Mouse (Mus musculus): ENCODE results near the gene Lrrc20.

DNA sequence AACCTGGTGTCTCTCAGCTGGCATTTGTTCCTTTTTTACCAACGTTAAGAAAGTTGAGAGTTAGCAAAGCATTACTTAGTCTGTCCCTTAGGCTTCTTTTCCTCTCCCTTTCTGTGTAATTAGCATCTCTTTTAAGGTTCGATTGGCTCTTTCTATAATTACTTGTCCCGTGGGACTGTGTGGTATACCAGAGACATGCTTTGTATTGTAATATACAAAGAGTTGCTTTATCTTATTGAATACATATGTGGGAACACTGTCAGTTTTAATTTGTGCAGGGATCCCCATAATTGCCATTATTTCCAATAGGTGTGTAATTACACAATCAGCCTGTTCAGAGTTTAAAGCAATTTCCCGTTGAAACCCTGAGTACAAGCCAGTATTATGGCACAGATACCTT lies 62.8 kb downstream of the Lrrc20 start:
- TF ChIP-seq CTCF (IDR thresholded peaks at IDR 0.05; ENCODE audit: low read depth, low read length) (no peak), POLR2AphosphoS5 (IDR thresholded peaks at IDR 0.05; ENCODE audit: insufficient replicate concordance, low read depth, low read length) (no peak)
